Mouse (Mus musculus): ENCODE measurements around the gene Prg3. TPM values are rescaled to one million over a fixed set of nuclear protein-coding genes. Genes with fewer than 3 reads are reported as not detected.

Gene Prg3
- total RNA-seq (2023), result 10 to 100 TPM in 1 of 2 experiments, 1 to 10 TPM in 1; 5.6 to 27.4 TPM

DNA sequence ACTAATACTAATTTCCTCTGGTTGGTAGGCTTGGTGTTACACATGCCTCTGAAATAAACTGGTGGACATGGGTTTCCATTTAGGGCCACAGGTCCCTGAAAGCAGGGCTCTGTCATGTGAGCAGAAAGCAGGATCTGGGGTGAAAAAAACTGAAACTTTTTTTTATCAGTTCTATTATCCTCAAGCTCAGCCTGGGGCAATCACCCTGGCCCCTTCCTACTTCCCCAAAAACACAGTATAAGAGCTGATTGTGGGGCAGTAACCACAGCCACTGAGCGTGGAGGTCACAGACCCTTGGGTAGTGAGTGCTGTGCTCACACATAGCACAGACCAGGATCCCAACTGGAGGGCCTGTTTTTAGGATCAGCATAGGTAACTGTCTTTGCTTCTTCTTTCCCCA, at the start of gene Prg3:
Gene Prg3 (plus strand): TSS at position 286 of the 400 bp plus-strand sequence.

DNA sequence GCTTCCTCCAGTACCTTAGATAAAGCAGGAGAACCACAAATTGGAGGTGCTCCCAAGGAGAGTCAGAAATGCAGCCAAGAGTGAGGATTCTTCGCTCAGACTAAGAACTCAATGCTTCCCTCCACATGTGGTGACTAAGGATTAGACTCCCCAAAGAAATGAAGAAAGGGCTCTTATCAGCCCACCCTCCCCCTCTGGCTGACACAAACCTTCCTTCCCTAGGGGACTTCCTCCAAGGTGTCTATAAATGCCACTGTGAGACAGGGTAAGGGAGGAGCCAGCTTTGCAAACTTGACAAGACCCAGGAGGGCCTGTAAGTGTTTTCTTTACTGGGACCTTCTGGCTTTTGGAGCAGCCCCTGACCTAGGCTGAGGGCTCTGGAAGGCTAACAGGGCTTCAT, 7.8 kb upstream of the Prg3 start, which contains the start of gene Prg2:
Gene Prg2 (plus strand): TSS at position 274 of the 400 bp plus-strand sequence.

DNA sequence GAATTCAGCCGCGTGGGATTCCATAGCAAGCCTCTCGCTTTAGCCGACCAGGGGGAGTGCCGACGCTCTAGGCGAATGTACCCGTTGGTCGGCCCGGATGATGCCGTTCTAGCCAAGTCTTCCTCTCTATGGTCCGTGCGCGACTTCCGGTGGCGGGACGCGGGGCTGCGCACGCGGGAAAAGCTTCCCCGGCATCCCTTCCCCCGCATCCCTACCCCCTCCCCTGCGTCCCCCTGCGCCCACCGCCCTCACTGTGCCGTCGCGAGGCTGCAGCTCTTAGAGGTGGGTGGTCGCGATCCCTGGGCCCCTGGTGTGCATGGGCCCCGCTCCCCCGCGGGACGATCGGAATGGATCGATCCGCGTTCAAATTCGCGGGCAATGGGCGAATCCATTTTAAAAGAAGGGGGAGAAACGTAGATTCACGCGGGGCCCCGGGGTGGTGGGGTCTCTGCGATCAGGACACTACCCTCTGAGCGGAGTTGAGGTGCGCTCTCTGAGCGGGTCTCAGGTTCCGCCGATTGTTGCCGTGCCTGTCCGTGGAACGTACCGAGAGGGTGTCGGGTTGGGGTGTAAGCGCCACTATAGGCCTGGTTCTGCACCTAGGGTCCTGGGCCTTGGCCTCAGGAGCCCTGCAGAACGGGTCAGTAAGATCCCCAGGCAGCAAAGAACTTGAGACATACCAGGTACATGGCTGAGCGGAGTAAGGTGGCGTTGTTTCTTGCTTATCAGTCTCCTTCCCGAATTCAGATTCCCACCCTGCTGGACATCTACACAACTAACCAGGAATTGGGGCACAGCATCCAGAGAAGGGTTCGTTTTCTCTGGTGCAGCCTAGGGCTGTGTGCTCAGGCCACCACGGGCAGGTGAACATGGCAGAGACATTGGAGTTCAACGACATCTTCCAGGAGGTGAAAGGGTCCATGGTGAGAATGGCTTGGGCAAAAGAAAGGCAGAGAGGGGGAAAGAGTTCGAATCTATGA, 49.3 kb downstream of the Prg3 start, which contains the start of the genes Ssrp1 and P2rx3:
Gene Ssrp1 (plus strand): TSS at position 188 of the 980 bp plus-strand sequence.
Gene P2rx3 (minus strand): TSS at position 416 of the 980 bp plus-strand sequence.

Other genes starting within 250 kb of the Prg3 start
- not detected for gene Gm19426, start 244.6 kb upstream of the Prg3 start, total RNA-seq (2023)
- under 1 TPM; 0.38 to 0.55 TPM for gene Serping1, start 212.8 kb upstream of the Prg3 start, total RNA-seq (2023)
- 10 to 100 TPM; 24.8 to 32.7 TPM for gene Ube2l6, start 189.4 kb upstream of the Prg3 start, total RNA-seq (2023)
- not detected for gene Smtnl1, start 165.6 kb upstream of the Prg3 start, total RNA-seq (2023)
- 1 to 10 TPM; 6.8 to 7.5 TPM for gene Timm10, start 161.2 kb upstream of the Prg3 start, total RNA-seq (2023)
- gene Slc43a1, start 149.4 kb upstream of the Prg3 start, total RNA-seq (2023), result 10 to 100 TPM; 12.0 to 18.7 TPM
- not detected for gene Rtn4rl2, start 101.5 kb upstream of the Prg3 start, total RNA-seq (2023)
- gene Slc43a3, start 51.6 kb upstream of the Prg3 start, total RNA-seq (2023), result 10 to 100 TPM; 56.8 to 83.3 TPM
- gene Prg2, start 7.8 kb upstream of the Prg3 start, total RNA-seq (2023), result 100 to 1,000 TPM in 1 of 2 experiments, 10 to 100 TPM in 1; 99.9 to 438 TPM
- 100 to 1,000 TPM; 114 to 133 TPM for gene Ssrp1, start 49.0 kb downstream of the Prg3 start, total RNA-seq (2023)
- under 1 TPM in 1 of 2 experiments, not detected in 1; 0.96 TPM for gene P2rx3, start 49.2 kb downstream of the Prg3 start, total RNA-seq (2023)
- gene Tnks1bp1, start 59.8 kb downstream of the Prg3 start, total RNA-seq (2023), result 1 to 10 TPM; 9.8 to 10.0 TPM
- gene Aplnr, start 148.0 kb downstream of the Prg3 start, total RNA-seq (2023), result 1 to 10 TPM; 5.0 to 5.9 TPM
- gene Lrrc55, start 209.0 kb downstream of the Prg3 start, total RNA-seq (2023), result not detected